Mouse (Mus musculus): Measurements from ENCODE around the gene Romo1.
"Not testable (repeated sequence)": the region's sequence is repeated elsewhere in the genome, so short reads cannot be mapped to it uniquely, and the experiment has no call there.

Gene Romo1

DNA sequence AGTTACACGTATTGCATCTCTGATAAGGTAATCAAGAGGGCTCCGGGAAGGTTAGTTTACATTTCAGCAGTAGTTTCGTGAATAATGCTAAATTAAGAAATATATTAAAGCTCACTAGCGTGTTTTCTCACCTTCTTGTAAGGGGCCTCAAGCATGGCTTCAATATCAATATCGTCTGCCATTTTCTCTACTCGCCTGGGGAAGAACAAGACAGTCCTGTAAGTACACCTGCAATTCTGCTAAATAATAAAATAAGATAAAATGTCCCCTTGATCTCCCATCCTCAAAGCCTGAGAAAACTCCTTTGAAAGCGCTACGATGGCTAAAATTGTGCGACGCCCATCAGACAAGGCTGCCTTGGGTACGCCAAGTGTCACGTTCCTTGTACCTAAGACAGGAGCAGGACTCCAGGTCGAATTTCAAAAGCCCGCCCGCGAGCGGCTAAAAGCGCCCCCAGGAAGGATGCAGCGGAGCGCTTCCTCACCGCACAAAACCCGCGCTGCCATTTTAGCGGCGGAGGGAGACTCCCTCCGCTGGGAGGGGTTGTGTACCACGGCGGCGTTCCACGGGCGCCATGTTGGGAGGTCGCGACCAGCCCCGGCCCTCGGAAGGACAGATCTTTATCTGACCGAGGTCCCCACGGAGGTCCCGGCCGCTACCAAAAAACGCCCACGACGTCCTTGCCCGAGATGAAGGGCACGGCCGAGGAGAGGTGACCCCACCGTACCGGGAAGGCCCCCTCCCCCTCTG lies 35.4 kb downstream of the Romo1 start:
- in situ Hi-C loops (cut with MboI, MseI): no loop called here

- in situ Hi-C loops (cut with MboI, MseI): no loop called here
These were observed 35.9 kb downstream of the Romo1 start for GRCm38 (mm10) chr2:156179796-156180093.

- in situ Hi-C loops (cut with MboI, MseI): no loop called here
These were observed 36.4 kb downstream of the Romo1 start, which contains the start of gene Rbm39 for GRCm38 (mm10) chr2:156180094-156180821. Gene Rbm39 (minus strand): TSS chr2:156180238.

- in situ Hi-C loops (cut with MboI, MseI): no loop called here
These were observed 37.2 kb downstream of the Romo1 start for GRCm38 (mm10) chr2:156180824-156181590.

DNA sequence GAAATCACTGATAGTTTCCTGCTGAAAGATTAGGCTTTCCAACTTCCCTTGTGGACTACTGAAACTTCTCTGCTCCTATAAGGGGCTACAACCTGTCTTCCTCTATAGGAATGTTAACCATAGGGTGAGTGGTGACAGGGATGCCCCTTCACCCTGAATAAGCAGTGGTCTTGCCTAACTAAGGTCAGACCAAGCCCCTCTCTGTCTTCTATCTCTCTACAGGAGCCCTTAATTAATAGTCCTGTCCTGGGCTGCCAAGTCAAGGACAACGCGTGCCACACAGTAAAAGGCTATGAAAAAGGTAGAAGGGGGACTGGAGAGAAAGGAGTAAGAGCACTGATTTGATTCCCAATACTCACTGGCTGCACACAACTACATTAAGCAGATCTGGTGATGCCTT lies 37.8 kb downstream of the Romo1 start:
- in situ Hi-C loops (cut with MboI, MseI): no loop called here

DNA sequence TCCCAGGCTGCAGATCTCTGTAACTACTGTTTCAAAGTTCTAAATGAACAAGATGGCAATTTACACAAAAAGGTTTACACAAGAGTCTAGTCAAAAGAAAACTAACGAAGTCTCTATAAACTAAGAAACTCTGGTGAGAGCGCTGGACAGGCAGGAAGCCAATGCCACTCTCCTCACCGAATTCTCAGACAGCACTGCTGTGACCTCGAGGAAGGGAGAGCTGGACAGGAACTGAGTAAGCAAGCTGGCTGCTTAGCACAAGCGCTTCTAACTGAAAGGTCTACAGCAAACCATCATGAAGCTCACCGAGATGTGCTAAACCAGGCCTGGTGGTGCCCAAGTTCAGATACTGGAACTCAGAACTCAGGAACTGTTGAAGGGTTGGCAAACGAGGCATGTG lies 45.4 kb downstream of the Romo1 start:
- in situ Hi-C loops (cut with MboI, MseI): not testable (repeated sequence)

DNA sequence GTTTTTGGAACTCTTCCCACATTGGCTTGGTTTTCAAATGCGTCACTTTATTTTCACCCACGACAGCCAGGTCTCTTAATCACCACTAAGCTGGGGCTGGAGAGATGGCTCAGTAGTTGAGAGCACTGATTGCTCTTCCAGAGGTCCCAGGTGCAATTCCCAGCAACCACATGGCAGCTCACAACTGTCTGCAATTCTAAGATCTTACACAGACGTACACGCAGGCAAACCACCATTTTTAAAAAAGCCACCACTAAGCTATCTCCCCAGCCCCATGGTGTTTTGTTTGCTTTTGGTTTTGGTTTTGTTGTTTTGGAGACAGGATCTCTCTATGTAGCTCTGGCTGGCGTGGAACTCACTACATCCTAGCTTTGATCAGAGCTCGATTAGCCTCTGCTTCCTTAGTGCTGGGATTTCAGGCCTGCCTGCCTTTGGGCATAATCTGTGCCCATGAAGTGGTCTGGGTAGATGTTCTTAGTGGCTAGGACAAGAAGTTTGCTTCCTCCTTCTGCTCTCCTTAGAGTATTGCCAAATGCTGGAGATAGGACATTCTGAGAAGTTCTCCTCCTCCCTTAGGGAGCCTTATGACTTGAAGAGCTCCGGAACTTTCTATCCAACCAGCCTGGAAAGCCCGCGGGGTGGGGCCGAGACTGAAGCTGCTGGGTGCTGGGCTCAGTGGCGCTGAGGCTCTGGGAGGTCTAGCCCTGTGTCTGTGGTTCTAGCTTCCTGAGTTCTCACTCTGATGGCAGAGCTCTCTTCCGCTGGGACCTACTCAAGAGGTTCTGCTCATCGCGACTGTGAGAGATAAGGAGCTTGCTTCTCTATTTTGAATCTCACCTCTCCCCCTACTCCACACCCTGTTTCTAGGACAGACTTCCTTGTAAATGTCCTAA lies 46.4 kb downstream of the Romo1 start:
- in situ Hi-C loops (cut with MboI, MseI): no loop called here

- in situ Hi-C loops (cut with MboI, MseI): no loop called here
These were observed 47.7 kb downstream of the Romo1 start for GRCm38 (mm10) chr2:156191540-156191939.

GRCm38 (mm10) chr2:156192068-156192467 lies 48.2 kb downstream of the Romo1 start:
- in situ Hi-C loops (cut with MboI, MseI): no loop called here

GRCm38 (mm10) chr2:156193066-156193862 lies 49.4 kb downstream of the Romo1 start:
- in situ Hi-C loops (cut with MboI, MseI): no loop called here

GRCm38 (mm10) chr2:156194571-156194970 lies 50.7 kb downstream of the Romo1 start:
- in situ Hi-C loops (cut with MboI, MseI): no loop called here

All from regulatory T cell (primary cell).